Mouse (Mus musculus): ENCODE results near the gene B830017H08Rik. TPM values are rescaled to one million over a fixed set of nuclear protein-coding genes. Genes with fewer than 3 reads are reported as not detected.
A peak's percentile ranks its signal among the peaks of the same experiment; 100 is the strongest.

Gene B830017H08Rik
- polyA plus RNA-seq, 1 experiment from 2014 or later = 3.9 TPM

GRCm38 (mm10) chr16:17835481-17835880, 2.6 kb downstream of the B830017H08Rik start:
- 54% methylated on average over 13 of the region's 13 CpGs for WGBS
- no peak overlapping the region for H3K4me3 ChIP-seq (ENCODE audit: low read length)
- ATAC-seq = no peak
- H3K4me2 ChIP-seq (ENCODE audit: low read length) = peak overlapping the region; percentile 21; the same call in 1 of the 2 replicates
- H3K9ac ChIP-seq (ENCODE audit: low read depth, low read length) = no peak overlapping the region
- H3K27me3 ChIP-seq (replicated peaks; ENCODE audit: control insufficient read depth, insufficient read depth, low read length) = peaks cover 19% of the 10 kb centered on the region; the same call in 1 of the 2 replicates
- 0 out of 2 replicates have a peak, but pooled peaks cover 3% of the 10 kb centered on the region for H3K36me3 ChIP-seq (ENCODE audit: control insufficient read depth, insufficient read depth, low read length)
- H3K9me3 ChIP-seq (ENCODE audit: control insufficient read depth, low read length) = no peaks in the 10 kb centered on the region
- peaks cover 26% of the 10 kb centered on the region for H3K4me1 ChIP-seq (ENCODE audit: control insufficient read depth, insufficient read depth, low read depth, low read length)
- no peak overlapping the region; the same call in 1 of the 2 replicates for H3K27ac ChIP-seq (ENCODE audit: low read depth, low read length)

GRCm38 (mm10) chr16:17838051-17838450, 5.1 kb downstream of the B830017H08Rik start, which contains the start of gene Car15:
Gene Car15 (minus strand): TSS chr16:17838364.
- H3K9ac ChIP-seq (ENCODE audit: low read depth, low read length) = no peak within 1 kb of the TSS
- no peak for ATAC-seq
- H3K36me3 ChIP-seq (ENCODE audit: control insufficient read depth, insufficient read depth, low read length) = peaks cover 16% of the 10 kb centered on the region
- H3K4me1 ChIP-seq (ENCODE audit: control insufficient read depth, insufficient read depth, low read depth, low read length) = peaks cover 17% of the 10 kb centered on the region
- H3K27ac ChIP-seq (ENCODE audit: low read depth, low read length) = no peak within 1 kb of the TSS
- H3K27me3 ChIP-seq (replicated peaks; ENCODE audit: control insufficient read depth, insufficient read depth, low read length) = peaks cover 3% of the 10 kb centered on the region; the same call in 1 of the 2 replicates
- H3K9me3 ChIP-seq (ENCODE audit: control insufficient read depth, low read length) = no peaks in the 10 kb centered on the region
- H3K4me2 ChIP-seq (ENCODE audit: low read length) = no peak within 1 kb of the TSS
- WGBS = 74% methylated on average over 6 of the region's 6 CpGs
- H3K4me3 ChIP-seq (ENCODE audit: low read length) = no peak within 1 kb of the TSS

- Histone ChIP-seq H3K27me3 (replicated peaks; ENCODE audit: control insufficient read depth, insufficient read depth, low read length) (peaks cover 3% of the 10 kb centered on the region; the same call in 1 of the 2 replicates), H3K4me1 (ENCODE audit: control insufficient read depth, insufficient read depth, low read depth, low read length) (peaks cover 6% of the 10 kb centered on the region), H3K9ac (ENCODE audit: low read depth, low read length) (no peak overlapping the region), H3K9me3 (ENCODE audit: control insufficient read depth, low read length) (no peaks in the 10 kb centered on the region), H3K36me3 (ENCODE audit: control insufficient read depth, insufficient read depth, low read length) (peaks cover 31% of the 10 kb centered on the region), H3K4me3 (ENCODE audit: low read length) (no peak overlapping the region), H3K27ac (ENCODE audit: low read depth, low read length) (no peak overlapping the region), H3K4me2 (ENCODE audit: low read length) (no peak overlapping the region)
- no peak for ATAC-seq
- WGBS = 75% methylated on average over 4 of the region's 4 CpGs
Measured at GRCm38 (mm10) chr16:17839976-17840375, 7.1 kb downstream of the B830017H08Rik start.

DNA sequence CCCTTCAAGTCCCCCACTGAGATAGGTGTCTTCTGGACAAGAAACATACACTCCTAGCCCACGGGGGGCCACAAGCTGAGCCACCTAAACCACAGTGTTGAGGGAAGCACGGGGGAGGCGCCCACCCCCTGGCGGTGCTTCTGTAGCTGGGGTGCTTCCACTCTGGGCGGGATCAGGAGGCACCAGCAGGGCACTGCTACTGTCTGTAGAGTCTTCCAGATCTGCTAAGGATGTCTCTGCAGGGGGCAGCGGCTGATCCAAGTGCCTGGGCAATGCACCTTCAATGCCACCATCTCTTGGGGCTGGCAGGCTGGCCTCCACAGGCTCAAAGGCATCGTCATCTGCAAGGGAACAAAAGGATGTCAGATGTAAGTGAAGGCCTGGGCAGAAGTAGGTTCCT, 9.5 kb downstream of the B830017H08Rik start:
- ATAC-seq = no peak
- H3K27ac ChIP-seq (ENCODE audit: low read depth, low read length) = no peak overlapping the region
- H3K4me2 ChIP-seq (ENCODE audit: low read length) = no peak overlapping the region
- H3K27me3 ChIP-seq (replicated peaks; ENCODE audit: control insufficient read depth, insufficient read depth, low read length) = no peaks in the 10 kb centered on the region
- peaks cover 43% of the 10 kb centered on the region for H3K36me3 ChIP-seq (ENCODE audit: control insufficient read depth, insufficient read depth, low read length)
- H3K4me3 ChIP-seq (ENCODE audit: low read length) = no peak overlapping the region
- H3K9ac ChIP-seq (ENCODE audit: low read depth, low read length) = no peak overlapping the region
- no peaks in the 10 kb centered on the region for H3K4me1 ChIP-seq (ENCODE audit: control insufficient read depth, insufficient read depth, low read depth, low read length)
- no peaks in the 10 kb centered on the region for H3K9me3 ChIP-seq (ENCODE audit: control insufficient read depth, low read length)
- 94% methylated on average over 7 of the region's 7 CpGs for WGBS

DNA sequence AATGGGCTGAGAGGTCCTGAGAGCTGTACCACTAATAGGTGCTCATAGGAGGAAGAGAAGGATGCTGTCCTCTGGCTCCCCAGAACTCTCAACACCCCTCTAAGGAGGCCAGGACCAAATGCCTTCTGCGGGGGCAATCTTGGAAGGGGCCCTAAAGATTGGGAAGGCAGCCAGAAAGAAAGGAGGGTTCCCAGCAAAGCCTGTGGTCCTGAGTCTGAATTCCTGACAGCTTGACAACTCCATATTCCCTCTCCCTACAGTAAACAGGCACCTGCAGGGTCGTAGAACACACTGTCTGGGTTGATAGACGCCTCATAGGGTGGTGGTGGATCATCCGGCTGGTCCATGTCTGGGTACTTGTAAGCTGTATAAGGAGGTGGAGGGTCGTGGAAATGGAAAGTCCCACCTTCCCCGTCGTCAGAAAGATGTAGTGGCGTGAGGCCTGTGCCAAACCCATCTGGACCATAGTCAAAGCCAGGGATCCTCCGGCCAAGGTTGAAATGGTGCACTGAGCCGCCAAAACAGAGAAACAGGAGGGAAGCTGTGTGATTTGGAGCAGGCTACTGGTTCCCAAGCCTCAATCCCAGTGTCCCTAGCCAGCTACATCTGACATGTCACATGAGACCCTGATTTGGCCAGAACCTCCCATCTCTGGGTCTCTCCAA, 10.9 kb downstream of the B830017H08Rik start:
- H3K4me2 ChIP-seq (ENCODE audit: low read length) = no peak overlapping the region
- H3K4me1 ChIP-seq (ENCODE audit: control insufficient read depth, insufficient read depth, low read depth, low read length) = no peaks in the 10 kb centered on the region
- peaks cover 47% of the 10 kb centered on the region for H3K36me3 ChIP-seq (ENCODE audit: control insufficient read depth, insufficient read depth, low read length)
- H3K4me3 ChIP-seq (ENCODE audit: low read length) = no peak overlapping the region
- H3K27ac ChIP-seq (ENCODE audit: low read depth, low read length) = no peak overlapping the region
- H3K9me3 ChIP-seq (ENCODE audit: control insufficient read depth, low read length) = no peaks in the 10 kb centered on the region
- ATAC-seq = no peak
- H3K9ac ChIP-seq (ENCODE audit: low read depth, low read length) = no peak overlapping the region
- H3K27me3 ChIP-seq (replicated peaks; ENCODE audit: control insufficient read depth, insufficient read depth, low read length) = no peaks in the 10 kb centered on the region
- 92% methylated on average over 10 of the region's 10 CpGs for WGBS

DNA sequence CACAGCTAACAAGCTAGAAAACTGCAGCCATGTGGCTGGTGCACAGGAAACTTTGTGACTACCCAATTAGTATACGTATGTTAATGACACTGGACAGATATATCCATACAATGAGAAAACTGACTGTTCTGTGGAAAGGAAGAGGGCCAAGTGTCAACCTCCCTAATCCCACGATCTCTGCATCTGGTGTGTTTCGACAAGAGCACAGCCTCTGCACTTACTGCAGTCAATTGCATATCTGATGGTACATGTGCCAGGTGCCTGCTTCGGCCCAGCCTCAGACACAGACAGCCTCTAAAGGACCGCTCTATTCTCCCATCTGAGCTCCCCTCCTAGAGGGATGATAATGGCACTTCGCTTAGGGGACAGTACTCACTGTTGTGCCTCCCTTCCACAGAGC, 15.5 kb downstream of the B830017H08Rik start:
- H3K27me3 ChIP-seq (replicated peaks; ENCODE audit: control insufficient read depth, insufficient read depth, low read length) = no peaks in the 10 kb centered on the region
- no peak overlapping the region for H3K4me2 ChIP-seq (ENCODE audit: low read length)
- WGBS = 94% methylated on average over 6 of the region's 6 CpGs
- no peak for ATAC-seq
- H3K9me3 ChIP-seq (ENCODE audit: control insufficient read depth, low read length) = no peaks in the 10 kb centered on the region
- peak overlapping the region; percentile 20; the same call in 1 of the 2 replicates for H3K27ac ChIP-seq (ENCODE audit: low read depth, low read length)
- no peaks in the 10 kb centered on the region for H3K4me1 ChIP-seq (ENCODE audit: control insufficient read depth, insufficient read depth, low read depth, low read length)
- H3K4me3 ChIP-seq (ENCODE audit: low read length) = no peak overlapping the region
- peak overlapping the region; percentile 38; the same call in 1 of the 2 replicates for H3K9ac ChIP-seq (ENCODE audit: low read depth, low read length)
- peaks cover 52% of the 10 kb centered on the region for H3K36me3 ChIP-seq (ENCODE audit: control insufficient read depth, insufficient read depth, low read length)

GRCm38 (mm10) chr16:17848928-17849327, 16.0 kb downstream of the B830017H08Rik start:
- WGBS = 32% methylated on average over 1 of the region's 1 CpGs

GRCm38 (mm10) chr16:17849486-17849885, 16.6 kb downstream of the B830017H08Rik start:
- 90% methylated on average over 6 of the region's 6 CpGs for WGBS

More at GRCm38 (mm10) chr16:17848928-17849327, 16.0 kb downstream of the B830017H08Rik start:
- H3K4me2 ChIP-seq (ENCODE audit: low read length) = no peak overlapping the region
- peaks cover 50% of the 10 kb centered on the region for H3K36me3 ChIP-seq (ENCODE audit: control insufficient read depth, insufficient read depth, low read length)
- H3K9me3 ChIP-seq (ENCODE audit: control insufficient read depth, low read length) = no peaks in the 10 kb centered on the region
- H3K9ac ChIP-seq (ENCODE audit: low read depth, low read length) = no peak overlapping the region
- H3K27me3 ChIP-seq (replicated peaks; ENCODE audit: control insufficient read depth, insufficient read depth, low read length) = no peaks in the 10 kb centered on the region
- no peaks in the 10 kb centered on the region for H3K4me1 ChIP-seq (ENCODE audit: control insufficient read depth, insufficient read depth, low read depth, low read length)
- no peak overlapping the region for H3K27ac ChIP-seq (ENCODE audit: low read depth, low read length)
- peak; percentile 62; the same call in 1 of the 2 replicates for ATAC-seq
- no peak overlapping the region for H3K4me3 ChIP-seq (ENCODE audit: low read length)

GRCm38 (mm10) chr16:17851331-17851730, 18.4 kb downstream of the B830017H08Rik start:
- H3K4me3 ChIP-seq (ENCODE audit: low read length) = no peak overlapping the region
- H3K4me2 ChIP-seq (ENCODE audit: low read length) = no peak overlapping the region
- H3K9ac ChIP-seq (ENCODE audit: low read depth, low read length) = no peak overlapping the region
- peaks cover 46% of the 10 kb centered on the region for H3K36me3 ChIP-seq (ENCODE audit: control insufficient read depth, insufficient read depth, low read length)
- H3K4me1 ChIP-seq (ENCODE audit: control insufficient read depth, insufficient read depth, low read depth, low read length) = no peaks in the 10 kb centered on the region
- no peaks in the 10 kb centered on the region for H3K9me3 ChIP-seq (ENCODE audit: control insufficient read depth, low read length)
- 94% methylated on average over 5 of the region's 5 CpGs for WGBS
- ATAC-seq = no peak
- no peak overlapping the region for H3K27ac ChIP-seq (ENCODE audit: low read depth, low read length)
- no peaks in the 10 kb centered on the region for H3K27me3 ChIP-seq (replicated peaks; ENCODE audit: control insufficient read depth, insufficient read depth, low read length)

More at GRCm38 (mm10) chr16:17849486-17849885, 16.6 kb downstream of the B830017H08Rik start:
- no peaks in the 10 kb centered on the region for H3K4me1 ChIP-seq (ENCODE audit: control insufficient read depth, insufficient read depth, low read depth, low read length)
- H3K27ac ChIP-seq (ENCODE audit: low read depth, low read length) = no peak overlapping the region
- no peaks in the 10 kb centered on the region for H3K27me3 ChIP-seq (replicated peaks; ENCODE audit: control insufficient read depth, insufficient read depth, low read length)
- peaks cover 50% of the 10 kb centered on the region for H3K36me3 ChIP-seq (ENCODE audit: control insufficient read depth, insufficient read depth, low read length)
- no peak overlapping the region for H3K4me3 ChIP-seq (ENCODE audit: low read length)
- H3K9ac ChIP-seq (ENCODE audit: low read depth, low read length) = no peak overlapping the region
- ATAC-seq = peak; percentile 28; the same call in 1 of the 2 replicates
- H3K4me2 ChIP-seq (ENCODE audit: low read length) = no peak overlapping the region
- H3K9me3 ChIP-seq (ENCODE audit: control insufficient read depth, low read length) = no peaks in the 10 kb centered on the region

Data from hindbrain, embryonic 16.5 days (tissue).